Mouse (Mus musculus) left cerebral cortex, adult 11 months (tissue): ENCODE results near the gene Cmtm6.
A peak's percentile ranks its signal among the peaks of the same experiment; 100 is the strongest.

Experiments
- DNase-seq: peaks from one replicate; pipeline ENCODE4 v3.0.0; 2022; ENCODE audit warnings: low spot score

Cmtm6 gene

GRCm38 (mm10) chr9:114729911-114730805 is 758 bp upstream of the Cmtm6 start:
- DNase-seq: no peak

GRCm38 (mm10) chr9:114731871-114732682 is 1.2 kb downstream of the Cmtm6 start:
- DNase-seq: no peak

- DNase-seq: no peak
Observed at GRCm38 (mm10) chr9:114733238-114733637, 2.3 kb downstream of the Cmtm6 start.

- DNase-seq: no peak
Observed at GRCm38 (mm10) chr9:114736442-114736841, 5.5 kb downstream of the Cmtm6 start.

GRCm38 (mm10) chr9:114740336-114740735 is 9.4 kb downstream of the Cmtm6 start:
- no peak for DNase-seq

GRCm38 (mm10) chr9:114742731-114743130 is 11.8 kb downstream of the Cmtm6 start:
- DNase-seq: no peak

GRCm38 (mm10) chr9:114745163-114745562 is 14.2 kb downstream of the Cmtm6 start:
- no peak for DNase-seq

- no peak for DNase-seq
Observed at GRCm38 (mm10) chr9:114745654-114746053, 14.7 kb downstream of the Cmtm6 start.

GRCm38 (mm10) chr9:114747012-114747411 is 16.1 kb downstream of the Cmtm6 start:
- DNase-seq: peak; percentile 31

- DNase-seq: no peak
Observed at GRCm38 (mm10) chr9:114747466-114747865, 16.6 kb downstream of the Cmtm6 start.

- DNase-seq: no peak
Observed at GRCm38 (mm10) chr9:114751582-114751981, 20.7 kb downstream of the Cmtm6 start.

GRCm38 (mm10) chr9:114752311-114752710 is 21.4 kb downstream of the Cmtm6 start:
- no peak for DNase-seq

GRCm38 (mm10) chr9:114752863-114753484 is 22.1 kb downstream of the Cmtm6 start:
- peak; percentile 83 for DNase-seq

GRCm38 (mm10) chr9:114758272-114758671 is 27.4 kb downstream of the Cmtm6 start:
- DNase-seq: no peak

- no peak for DNase-seq
Observed at GRCm38 (mm10) chr9:114758801-114759200, 27.9 kb downstream of the Cmtm6 start.

GRCm38 (mm10) chr9:114759886-114760285 is 29.0 kb downstream of the Cmtm6 start:
- DNase-seq: no peak

- no peak for DNase-seq
Observed at GRCm38 (mm10) chr9:114760353-114760752, 29.4 kb downstream of the Cmtm6 start.

- DNase-seq: no peak
Observed at GRCm38 (mm10) chr9:114761848-114762247, 30.9 kb downstream of the Cmtm6 start.

GRCm38 (mm10) chr9:114763341-114763740 is 32.4 kb downstream of the Cmtm6 start:
- no peak for DNase-seq

GRCm38 (mm10) chr9:114767030-114767429 is 36.1 kb downstream of the Cmtm6 start:
- DNase-seq: no peak

GRCm38 (mm10) chr9:114767507-114767906 is 36.6 kb downstream of the Cmtm6 start:
- DNase-seq: no peak

GRCm38 (mm10) chr9:114768066-114768465 is 37.1 kb downstream of the Cmtm6 start:
- DNase-seq: no peak
